Mouse (Mus musculus): Measurements from ENCODE around the gene Kcnk15. TPM values are rescaled to one million over a fixed set of nuclear protein-coding genes. Genes with fewer than 3 reads are reported as not detected.

Kcnk15 gene
- polyA plus RNA-seq, 1 experiment from 2014 or later: not detected

DNA sequence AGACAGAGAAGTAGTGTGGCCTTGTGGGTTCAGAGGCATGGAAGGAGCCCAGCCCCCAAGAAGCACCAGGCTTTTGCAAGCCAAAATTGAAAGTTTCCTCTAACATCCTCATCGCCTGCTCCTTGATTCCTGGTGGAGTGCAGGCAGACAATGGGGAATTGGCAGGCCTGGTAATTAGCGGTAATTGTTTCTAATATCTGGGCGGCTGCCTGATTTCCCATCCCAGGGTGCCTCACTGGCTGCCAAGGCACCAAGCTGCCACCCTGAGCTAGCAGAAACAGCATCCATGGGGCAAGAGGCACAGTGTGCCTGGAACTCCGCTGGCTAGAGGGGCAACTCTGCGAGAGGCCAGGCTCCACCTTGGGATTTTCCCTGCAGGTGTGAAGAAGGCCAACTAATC is 16.3 kb downstream of the Kcnk15 start:
- 64% methylated on average over 5 of the region's 5 CpGs for WGBS (ENCODE audit: insufficient replicate concordance)
- DNase-seq: no peak
- no peak for ATAC-seq

DNA sequence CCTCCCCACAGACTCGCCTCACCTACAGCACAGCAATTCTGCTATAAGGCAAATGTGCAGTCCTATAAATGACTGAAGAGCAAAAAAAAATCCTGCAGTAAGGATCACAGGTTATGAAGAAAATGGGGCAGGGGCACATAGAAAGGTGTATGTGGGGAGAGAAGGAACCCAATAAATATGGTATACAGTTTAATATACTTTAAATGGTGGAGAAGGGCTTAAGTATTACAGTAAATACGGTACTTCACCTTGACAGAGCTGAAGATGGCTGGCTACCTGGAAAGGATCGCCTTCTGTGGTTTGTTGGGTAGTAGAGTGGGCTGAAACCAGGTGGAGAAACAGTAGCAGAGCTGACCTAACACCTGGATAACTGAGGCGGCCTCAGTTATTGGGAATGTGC is 17.8 kb downstream of the Kcnk15 start:
- TF ChIP-seq EP300 (IDR thresholded peaks at IDR 0.05; ENCODE audit: low read depth) (no peak), CTCF (IDR thresholded peaks at IDR 0.05; ENCODE audit: low read depth) (no peak)
- Histone ChIP-seq H3K4me3 (ENCODE audit: low read depth, low read length) (no peak overlapping the region), H3K27me3 (ENCODE audit: insufficient read depth, low read length) (no peaks in the 10 kb centered on the region), H3K4me1 (ENCODE audit: insufficient read depth) (no peaks in the 10 kb centered on the region), H3K9me3 (ENCODE audit: low read length) (no peaks in the 10 kb centered on the region), H3K9ac (replicated peaks) (no peak overlapping the region), H3K4me2 (ENCODE audit: low read depth, low read length) (no peak overlapping the region), H3K27ac (ENCODE audit: low read depth) (no peak overlapping the region), H3K36me3 (replicated peaks; ENCODE audit: insufficient read depth, low read length) (no peaks in the 10 kb centered on the region)
- 79% methylated on average over 4 of the region's 4 CpGs for WGBS (ENCODE audit: insufficient replicate concordance)
- ATAC-seq: no peak
- no peak for DNase-seq

More for the DNA sequence above, 16.3 kb downstream of the Kcnk15 start:
- Histone ChIP-seq H3K4me1 (ENCODE audit: insufficient read depth) (no peaks in the 10 kb centered on the region), H3K4me3 (ENCODE audit: low read depth, low read length) (no peak overlapping the region), H3K36me3 (replicated peaks; ENCODE audit: insufficient read depth, low read length) (no peaks in the 10 kb centered on the region), H3K9me3 (ENCODE audit: low read length) (no peaks in the 10 kb centered on the region), H3K27ac (ENCODE audit: low read depth) (no peak overlapping the region), H3K4me2 (ENCODE audit: low read depth, low read length) (no peak overlapping the region), H3K9ac (replicated peaks) (no peak overlapping the region), H3K27me3 (ENCODE audit: insufficient read depth, low read length) (no peaks in the 10 kb centered on the region)
- no peak for TF ChIP-seq CTCF (IDR thresholded peaks at IDR 0.05; ENCODE audit: low read depth)
- no peak for TF ChIP-seq EP300 (IDR thresholded peaks at IDR 0.05; ENCODE audit: low read depth)

DNA sequence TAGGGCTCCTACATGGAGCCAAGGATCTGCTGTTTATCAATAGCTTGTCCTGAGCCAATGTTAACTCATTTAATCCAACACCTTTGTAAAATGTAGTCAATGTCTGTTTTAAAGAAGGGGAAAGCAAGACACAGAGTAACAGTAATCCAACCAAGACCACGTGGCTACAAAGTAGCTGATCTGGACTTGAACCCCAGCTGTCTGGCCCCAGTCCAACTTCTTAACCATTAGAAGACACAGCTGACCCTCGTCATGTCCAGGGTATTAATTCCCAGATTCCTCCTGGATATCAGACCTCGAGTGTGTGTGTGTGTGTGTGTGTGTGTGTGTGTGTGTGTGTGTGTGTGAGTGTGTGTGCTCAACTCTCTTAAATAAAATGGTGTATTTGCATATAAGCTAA is 18.5 kb downstream of the Kcnk15 start:
- no peaks in the 10 kb centered on the region for H3K4me1 ChIP-seq (ENCODE audit: insufficient read depth)
- H3K4me3 ChIP-seq (ENCODE audit: low read depth, low read length): no peak overlapping the region
- H3K9ac ChIP-seq (replicated peaks): no peak overlapping the region
- no peaks in the 10 kb centered on the region for H3K9me3 ChIP-seq (ENCODE audit: low read length)
- 49% methylated on average over 3 of the region's 3 CpGs for WGBS (ENCODE audit: insufficient replicate concordance)
- ATAC-seq (no peak), DNase-seq (no peak)
- H3K36me3 ChIP-seq (replicated peaks; ENCODE audit: insufficient read depth, low read length): no peaks in the 10 kb centered on the region
- TF ChIP-seq CTCF (IDR thresholded peaks at IDR 0.05; ENCODE audit: low read depth): no peak
- TF ChIP-seq EP300 (IDR thresholded peaks at IDR 0.05; ENCODE audit: low read depth): no peak
- H3K27ac ChIP-seq (ENCODE audit: low read depth): no peak overlapping the region
- no peaks in the 10 kb centered on the region for H3K27me3 ChIP-seq (ENCODE audit: insufficient read depth, low read length)
- H3K4me2 ChIP-seq (ENCODE audit: low read depth, low read length): no peak overlapping the region

DNA sequence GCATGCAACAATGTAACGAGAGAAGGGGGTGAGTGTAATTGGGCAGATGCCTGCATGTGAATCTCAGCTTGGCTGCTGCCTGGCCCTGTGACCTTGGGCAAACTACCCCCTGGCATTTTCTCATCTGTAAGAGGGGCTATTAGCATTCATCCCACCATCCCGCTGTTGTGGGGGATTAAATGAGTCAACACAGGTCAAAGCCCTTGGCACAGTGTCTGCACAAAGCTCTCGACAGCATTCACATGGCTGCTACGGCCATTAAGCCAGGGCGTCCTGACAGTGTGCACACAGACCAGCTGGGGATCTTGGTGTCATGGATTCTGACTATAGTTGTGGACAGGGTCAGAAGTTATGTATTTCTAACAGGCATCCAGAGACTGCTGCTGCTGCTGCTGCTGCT is 21.4 kb downstream of the Kcnk15 start:
- Histone ChIP-seq H3K9me3 (ENCODE audit: low read length) (no peaks in the 10 kb centered on the region), H3K9ac (replicated peaks) (no peak overlapping the region), H3K4me2 (ENCODE audit: low read depth, low read length) (no peak overlapping the region), H3K4me1 (ENCODE audit: insufficient read depth) (no peaks in the 10 kb centered on the region), H3K27me3 (ENCODE audit: insufficient read depth, low read length) (no peaks in the 10 kb centered on the region), H3K27ac (ENCODE audit: low read depth) (no peak overlapping the region), H3K4me3 (ENCODE audit: low read depth, low read length) (no peak overlapping the region), H3K36me3 (replicated peaks; ENCODE audit: insufficient read depth, low read length) (no peaks in the 10 kb centered on the region)
- WGBS (ENCODE audit: insufficient replicate concordance): 59% methylated on average over 5 of the region's 5 CpGs
- ATAC-seq: no peak
- no peak for TF ChIP-seq CTCF (IDR thresholded peaks at IDR 0.05; ENCODE audit: low read depth)
- no peak for TF ChIP-seq EP300 (IDR thresholded peaks at IDR 0.05; ENCODE audit: low read depth)
- DNase-seq: no peak

- Histone ChIP-seq H3K27ac (ENCODE audit: low read depth) (no peak overlapping the region), H3K4me2 (ENCODE audit: low read depth, low read length) (no peak overlapping the region), H3K36me3 (replicated peaks; ENCODE audit: insufficient read depth, low read length) (no peaks in the 10 kb centered on the region), H3K9ac (replicated peaks) (no peak overlapping the region), H3K4me1 (ENCODE audit: insufficient read depth) (no peaks in the 10 kb centered on the region), H3K4me3 (ENCODE audit: low read depth, low read length) (no peak overlapping the region), H3K9me3 (ENCODE audit: low read length) (no peaks in the 10 kb centered on the region), H3K27me3 (ENCODE audit: insufficient read depth, low read length) (no peaks in the 10 kb centered on the region)
- WGBS (ENCODE audit: insufficient replicate concordance): 80% methylated on average over 7 of the region's 7 CpGs
- ATAC-seq (no peak), DNase-seq (no peak)
- TF ChIP-seq CTCF (IDR thresholded peaks at IDR 0.05; ENCODE audit: low read depth) (no peak), EP300 (IDR thresholded peaks at IDR 0.05; ENCODE audit: low read depth) (no peak)
These were observed 22.0 kb downstream of the Kcnk15 start for GRCm38 (mm10) chr2:163875484-163875883.

- Histone ChIP-seq H3K4me2 (ENCODE audit: low read depth, low read length) (no peak overlapping the region), H3K9me3 (ENCODE audit: low read length) (no peaks in the 10 kb centered on the region), H3K27ac (ENCODE audit: low read depth) (no peak overlapping the region), H3K4me1 (ENCODE audit: insufficient read depth) (no peaks in the 10 kb centered on the region), H3K4me3 (ENCODE audit: low read depth, low read length) (no peak overlapping the region), H3K36me3 (replicated peaks; ENCODE audit: insufficient read depth, low read length) (no peaks in the 10 kb centered on the region), H3K27me3 (ENCODE audit: insufficient read depth, low read length) (no peaks in the 10 kb centered on the region), H3K9ac (replicated peaks) (no peak overlapping the region)
- WGBS (ENCODE audit: insufficient replicate concordance): 67% methylated on average over 14 of the region's 14 CpGs
- DNase-seq: no peak
- no peak for TF ChIP-seq EP300 (IDR thresholded peaks at IDR 0.05; ENCODE audit: low read depth)
- TF ChIP-seq CTCF (IDR thresholded peaks at IDR 0.05; ENCODE audit: low read depth): no peak
- no peak for ATAC-seq
These were observed 23.5 kb downstream of the Kcnk15 start for GRCm38 (mm10) chr2:163876830-163877498.
